Mouse (Mus musculus): Measurements from ENCODE around the gene Olfr912.

Gene Olfr912

DNA sequence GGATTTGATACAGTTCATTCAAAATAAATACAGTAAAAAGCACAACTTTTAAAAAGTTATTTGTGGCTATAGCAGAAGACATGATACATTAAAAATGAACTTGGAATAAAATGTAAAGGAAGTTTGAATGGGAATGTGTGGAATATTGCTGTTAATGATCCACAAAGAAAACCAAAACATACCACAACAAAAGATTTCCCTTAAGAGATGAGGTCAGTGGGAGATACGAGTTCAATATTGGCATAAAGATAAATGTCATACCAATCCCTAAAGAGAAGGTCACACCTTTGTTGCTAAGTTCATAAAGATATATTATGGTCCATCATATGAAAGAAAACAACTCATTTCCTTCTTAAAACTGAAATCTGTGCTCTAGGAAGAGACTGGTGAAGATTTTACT lies at the start of gene Olfr912:
Olfr912 (plus strand) TSS at position 301 of the 400 bp plus-strand sequence.
- DNase-seq (ENCODE audit: low read depth) = no peak

DNA sequence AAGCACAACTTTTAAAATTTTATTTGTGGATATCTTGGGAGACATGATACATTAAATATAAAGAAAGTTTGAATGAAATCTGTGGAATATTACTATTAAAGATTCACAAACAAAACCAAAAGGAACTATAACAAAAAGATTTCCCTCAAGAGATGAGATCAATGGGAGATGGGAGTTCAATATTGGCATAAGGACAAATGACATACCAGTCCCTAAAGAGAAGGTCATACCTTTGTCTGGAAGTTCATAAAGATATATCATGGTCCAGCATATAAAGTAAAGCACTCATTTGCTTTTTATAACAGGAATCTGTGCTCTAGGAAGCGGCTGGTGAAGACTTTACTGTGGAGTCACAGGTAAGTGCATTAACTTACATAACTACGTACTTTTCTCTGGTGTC lies 42.4 kb upstream of the Olfr912 start, which contains the start of gene Olfr910:
Olfr910 (plus strand) TSS at position 301 of the 400 bp plus-strand sequence.
- no peak for DNase-seq (ENCODE audit: low read depth)

DNA sequence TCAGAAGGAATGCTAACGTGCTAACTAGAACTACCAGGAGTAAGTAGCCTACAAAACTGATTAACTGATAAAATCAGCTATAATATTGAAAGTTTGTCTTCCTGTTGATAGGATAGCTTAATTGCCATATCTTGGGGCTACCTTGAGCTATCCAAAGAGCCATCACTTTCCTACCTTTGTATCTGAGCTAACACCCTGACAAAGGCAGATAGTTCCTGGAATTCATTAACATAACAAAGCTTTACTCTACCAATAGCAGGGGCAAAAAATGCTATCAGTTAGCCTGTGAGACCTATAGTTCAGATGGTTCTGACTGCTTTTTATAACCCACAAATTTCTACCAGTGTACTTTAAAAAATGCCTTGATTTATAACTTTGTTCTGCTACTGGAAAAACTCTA lies 11.1 kb downstream of the Olfr912 start:
- no peak for DNase-seq (ENCODE audit: low read depth)

DNA sequence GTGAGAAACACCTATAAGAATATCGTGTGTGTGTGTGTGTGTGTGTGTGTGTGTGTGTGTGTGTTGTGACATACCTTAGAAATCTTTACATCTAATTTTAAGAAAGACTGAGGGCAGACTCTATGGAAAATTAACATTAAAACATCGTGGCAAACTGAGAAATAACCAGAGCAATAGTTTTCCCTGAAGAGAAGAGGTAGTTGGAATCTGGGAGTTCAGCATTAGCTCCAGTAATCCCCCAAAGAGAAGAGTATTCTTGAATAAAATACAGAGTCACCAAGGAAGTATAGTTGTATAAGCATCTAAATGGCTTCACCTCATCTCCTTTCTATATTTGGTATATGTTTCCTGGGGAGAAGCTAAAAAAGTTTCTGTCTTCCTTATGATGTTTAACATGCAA lies 12.5 kb downstream of the Olfr912 start, which contains the start of gene Olfr913:
Olfr913 (plus strand) TSS at position 301 of the 400 bp plus-strand sequence.
- no peak for DNase-seq (ENCODE audit: low read depth)

DNA sequence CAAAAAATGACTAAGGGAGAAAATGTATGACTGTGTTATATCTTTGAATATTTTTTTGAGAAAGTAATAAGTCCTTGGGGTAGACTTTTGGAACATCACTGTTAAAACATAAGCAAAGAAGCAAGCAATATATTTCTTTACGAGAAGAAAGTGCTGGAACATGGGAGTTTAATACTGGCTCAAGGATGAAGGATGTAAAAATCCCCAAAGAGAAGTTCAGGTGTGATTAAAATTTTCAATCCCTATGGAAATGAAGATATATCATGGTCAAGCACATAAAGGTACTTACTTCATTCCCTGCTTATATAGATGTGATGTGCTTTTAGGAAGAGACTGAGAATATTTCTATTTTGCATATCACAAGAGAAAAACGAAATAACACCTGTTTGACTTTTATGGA lies 24.8 kb downstream of the Olfr912 start, which contains the start of gene Olfr914:
Olfr914 (plus strand) TSS at position 301 of the 400 bp plus-strand sequence.
- no peak for DNase-seq (ENCODE audit: low read depth)

DNA sequence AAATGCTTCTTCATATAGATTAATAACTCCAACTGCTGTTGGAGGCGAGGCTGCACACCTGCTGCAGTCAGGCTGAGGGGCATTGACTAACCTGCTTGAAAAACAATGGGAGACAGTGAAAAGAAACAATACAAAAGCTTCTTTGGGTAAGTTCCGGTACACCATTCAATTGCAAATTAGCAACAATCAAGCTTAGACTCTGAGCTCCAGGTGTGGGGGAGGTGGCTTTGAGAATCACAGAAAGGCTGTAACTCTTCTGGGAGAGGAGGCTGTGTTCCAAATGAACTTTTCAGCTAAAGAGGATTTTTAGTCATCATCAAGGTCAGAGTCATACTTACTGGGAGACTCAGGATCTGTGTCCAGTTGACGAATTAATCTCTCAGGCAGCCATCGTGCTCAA lies 52.4 kb downstream of the Olfr912 start:
- no peak for DNase-seq (ENCODE audit: low read depth)
